Mouse (Mus musculus): ENCODE data around the gene Aspdh.

DNA sequence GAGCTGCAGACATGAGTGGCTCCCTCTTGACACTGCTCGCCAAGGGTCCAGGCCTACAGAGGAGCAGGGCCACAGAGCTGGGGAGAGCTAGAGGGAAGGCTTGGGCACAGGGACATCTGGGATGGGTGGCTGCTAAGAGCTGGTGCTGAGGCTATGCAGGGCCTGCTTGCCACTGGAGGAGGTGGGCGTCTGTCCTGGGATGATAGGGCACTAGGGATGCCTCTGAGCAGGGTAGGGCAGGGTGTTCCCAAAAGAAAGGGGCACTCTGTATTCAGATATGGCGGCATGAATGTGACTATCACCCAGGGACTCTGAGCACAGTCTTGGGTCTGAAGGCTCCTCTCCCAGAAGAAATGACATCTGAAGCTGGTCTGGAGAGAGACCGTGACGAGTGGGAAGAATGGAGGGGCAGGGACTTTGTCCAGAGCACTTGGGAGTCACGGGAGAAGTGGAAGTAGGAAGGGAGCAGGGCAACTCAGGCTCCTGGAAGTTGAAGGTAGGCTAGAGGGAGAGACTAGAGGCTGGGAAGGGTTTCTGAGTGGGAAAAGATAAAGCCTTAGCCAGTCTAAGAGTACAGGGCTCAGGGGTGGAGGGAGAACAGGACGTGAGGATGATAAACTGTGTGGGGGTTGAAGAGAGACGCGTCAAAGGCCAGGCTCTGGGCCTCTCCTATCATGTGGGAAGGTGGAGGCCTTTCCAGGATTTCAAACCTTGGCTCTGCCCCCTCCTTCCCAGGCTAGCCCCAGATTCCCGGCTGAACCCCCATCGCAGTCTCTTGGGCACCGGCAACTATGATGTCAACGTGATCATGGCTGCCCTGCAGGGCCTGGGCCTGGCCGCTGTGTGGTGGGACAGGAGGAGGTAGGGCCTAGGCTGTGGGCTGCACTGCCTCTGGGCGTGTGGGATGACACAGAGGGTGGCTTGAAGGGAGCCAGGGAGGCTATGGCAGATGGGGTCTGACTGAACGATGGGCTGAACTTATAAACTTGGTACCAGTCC lies 4.8 kb downstream of the Aspdh start:
- TF ChIP-seq CTCF (IDR thresholded peaks at IDR 0.05; ENCODE audit: low read depth) (no peak), EP300 (optimal IDR thresholded peaks at IDR 0.05) (no peak)
